Mouse (Mus musculus): ENCODE measurements around the gene Sf3a2.

GRCm38 (mm10) chr10:80797186-80798149, 530 bp upstream of the Sf3a2 start:
- TF ChIP-seq POLR2A (IDR thresholded peaks at IDR 0.05; ENCODE audit: control insufficient read depth in 1 of 2, insufficient read depth in 1 of 2, low read depth in 1 of 2, low read length in 2 of 2, poor library complexity in 1 of 2) (no peak), MAFK (IDR thresholded peaks at IDR 0.05; ENCODE audit: borderline replicate concordance, low read depth, low read length) (no peak), JUND (IDR thresholded peaks at IDR 0.05; ENCODE audit: low read depth, low read length) (no peak), E2F4 (IDR thresholded peaks at IDR 0.05; ENCODE audit: borderline replicate concordance, low read depth, low read length) (no peak), TBP (IDR thresholded peaks at IDR 0.05; ENCODE audit: low read depth, low read length) (peak; percentile 27; the same call in 1 of the 2 replicates), GATA1 (IDR thresholded peaks at IDR 0.05; ENCODE audit: low read depth, low read length) (no peak), NRF1 (IDR thresholded peaks at IDR 0.05; ENCODE audit: insufficient read depth, low read depth, low read length, poor library complexity, severe bottlenecking) (no peak), CTCF (IDR thresholded peaks at IDR 0.05 in 2 of 3, conservative IDR thresholded peaks at IDR 0.05 in 1 of 3; ENCODE audit: control insufficient read depth in 1 of 3, insufficient read depth in 1 of 3, low read depth in 2 of 3, low read length in 3 of 3, poor library complexity in 1 of 3, severe bottlenecking in 1 of 3) (no peak), USF1 (IDR thresholded peaks at IDR 0.05; ENCODE audit: low read depth, low read length) (no peak), MAZ (IDR thresholded peaks at IDR 0.05; ENCODE audit: low read depth, low read length) (no peak), POLR2AphosphoS5 (IDR thresholded peaks at IDR 0.05; ENCODE audit: borderline replicate concordance, low read depth, low read length) (no peak), EP300 (IDR thresholded peaks at IDR 0.05; ENCODE audit: low read depth in 1 of 2, low read length in 2 of 2) (no peak)

All from MEL (cell line).